Mouse (Mus musculus): ENCODE results near the gene Pi16.

DNA sequence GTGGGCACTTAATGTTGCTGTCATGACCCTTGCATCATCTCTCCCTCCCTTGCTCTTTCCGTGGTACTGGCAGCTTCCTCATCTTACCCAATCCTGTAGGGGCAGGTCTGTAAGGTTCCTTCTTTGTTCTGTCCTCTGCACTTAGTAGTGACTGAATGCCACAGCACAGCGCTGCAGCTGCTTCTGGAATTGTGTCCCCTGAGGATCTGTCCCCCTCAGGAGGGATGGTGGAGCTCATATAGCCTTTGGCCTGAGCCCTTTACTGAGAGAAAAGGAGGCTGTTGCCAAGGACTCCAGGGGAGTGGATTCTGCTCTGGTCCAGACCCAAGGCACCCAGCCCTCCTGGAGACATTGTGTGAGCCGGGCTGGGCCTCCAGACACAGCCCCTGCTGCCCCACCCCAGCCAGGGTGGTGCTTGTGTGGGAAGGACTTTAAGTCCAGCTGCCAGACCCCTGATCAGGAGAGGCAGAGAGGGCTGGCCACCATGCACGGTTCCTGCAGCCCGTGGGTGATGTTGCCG is 1.3 kb downstream of the Pi16 start:
- no peak for TF ChIP-seq CTCF (IDR thresholded peaks at IDR 0.05; ENCODE audit: low read depth)
- TF ChIP-seq EP300 (IDR thresholded peaks at IDR 0.05; ENCODE audit: low read depth) = no peak
